Mouse (Mus musculus) midbrain, embryonic 16.5 days (tissue): Measurements from ENCODE around the gene Slc25a45. TPM values are rescaled to one million over a fixed set of nuclear protein-coding genes. Genes with fewer than 3 reads are reported as not detected.

ENCODE experiments used
- ATAC-seq: fragments of 200-750 bp; cut with Nextera tagmentation; 2 replicates; pipeline ENCODE4 v1.8.0; 2017; ENCODE audit warnings: moderate TSS enrichment
- H3K27ac ChIP-seq: fragments of 300-500 bp; sonication (generic); 2 replicates; pipeline ENCODE4 v1.5.1; 2014; ENCODE audit warnings: mild to moderate bottlenecking, low read length, mixed read lengths
- H3K27me3 ChIP-seq: fragments of 300-500 bp; sonication (generic); 2 replicates; pipeline ENCODE4 v1.6.1; 2014; ENCODE audit warnings: low read depth, low read length, mixed read lengths; ENCODE audit not compliant: control insufficient read depth, insufficient read depth
- H3K36me3 ChIP-seq: fragments of 300-500 bp; sonication (generic); 2 replicates; pipeline ENCODE4 v1.6.1; 2014; ENCODE audit warnings: mild to moderate bottlenecking, low read length, moderate library complexity, mixed read lengths; ENCODE audit not compliant: control insufficient read depth, insufficient read depth
- H3K4me1 ChIP-seq: fragments of 300-500 bp; sonication (generic); 2 replicates; pipeline ENCODE4 v1.6.1; 2014; ENCODE audit warnings: mild to moderate bottlenecking, low read length, mixed read lengths; ENCODE audit not compliant: control insufficient read depth, insufficient read depth
- H3K4me2 ChIP-seq: fragments of 300-500 bp; sonication (generic); 2 replicates; pipeline ENCODE4 v1.6.1; 2014; ENCODE audit warnings: mild to moderate bottlenecking, low read length, mixed read lengths
- H3K4me3 ChIP-seq: fragments of 300-500 bp; sonication (generic); 2 replicates; pipeline ENCODE4 v1.5.1; 2014; ENCODE audit warnings: low read depth, mild to moderate bottlenecking, low read length, moderate library complexity, mixed read lengths
- H3K9ac ChIP-seq: fragments of 300-500 bp; sonication (generic); 2 replicates; pipeline ENCODE4 v1.6.1; 2014; ENCODE audit warnings: low read depth, low read length, mixed read lengths
- H3K9me3 ChIP-seq: fragments of 300-500 bp; sonication (generic); replicated peaks from 2 replicates; pipeline ENCODE4 v1.6.1; 2014; ENCODE audit warnings: mild to moderate bottlenecking, low read length, mixed read lengths; ENCODE audit not compliant: control insufficient read depth, poor library complexity, severe bottlenecking
- WGBS: fragments of 180-500 bp; shearing (Covaris S2); extraction: QIAGEN DNeasy Blood & Tissue Kit; methylation state at CpG from one replicate; pipeline ENCODE4 v1.1.7; 2014; 5-methylcytosine and 5-hydroxymethylcytosine counted together
- polyA plus RNA-seq: library from polyadenylated mRNA; unstranded; fragments of >200 nt; fragmentation: Nextera tagmentation; extraction: Ambion mirVana; gene quantifications from 2 replicates; pipeline ENCODE4 v1.2.1, GENCODE M21; 2015

The Slc25a45 gene
- polyA plus RNA-seq, 1 experiment from 2014 or later, result 2.0 TPM

DNA sequence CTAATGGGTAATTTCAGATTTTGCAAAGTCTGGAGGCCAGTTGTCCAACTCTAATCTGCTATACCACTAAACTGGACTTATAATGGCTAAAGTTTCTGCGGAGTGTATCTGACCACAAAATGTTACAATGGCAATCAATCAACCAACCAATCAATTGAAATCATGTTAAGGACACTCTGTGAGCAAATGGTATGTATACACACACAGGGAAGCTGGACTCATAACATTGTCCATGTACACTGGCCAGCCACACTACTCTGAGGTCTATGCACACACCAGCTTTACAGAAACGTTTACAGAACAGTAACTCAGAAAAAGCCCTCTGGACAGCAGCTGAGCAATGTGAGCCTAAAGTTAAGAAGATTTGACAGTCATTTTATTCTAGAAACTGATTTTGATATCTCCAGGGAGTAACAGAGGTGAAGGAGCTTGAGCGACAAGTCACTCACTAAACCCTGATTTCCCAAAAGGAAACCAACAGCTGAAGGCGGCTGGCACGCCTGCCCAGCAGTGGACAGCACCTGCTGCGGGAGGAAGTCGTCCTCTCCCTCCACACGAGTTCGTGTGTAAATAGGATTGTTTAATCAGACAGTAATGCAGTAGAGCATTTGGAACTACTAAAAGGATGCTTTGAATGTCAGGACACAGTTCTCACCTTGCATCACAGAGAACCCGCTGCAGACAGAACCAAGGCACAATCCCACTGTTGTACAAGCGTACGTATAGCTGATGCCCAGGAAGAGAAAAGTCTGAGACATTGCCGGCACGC is 38.1 kb upstream of the Slc25a45 start:
- peaks cover 13% of the 10 kb centered on the region for H3K4me1 ChIP-seq
- ATAC-seq, result no peak
- no peak overlapping the region for H3K27ac ChIP-seq
- no peaks in the 10 kb centered on the region for H3K36me3 ChIP-seq
- no peaks in the 10 kb centered on the region for H3K9me3 ChIP-seq
- no peak overlapping the region for H3K4me3 ChIP-seq
- H3K9ac ChIP-seq, result no peak overlapping the region
- WGBS, result 72% methylated on average over 14 of the region's 14 CpGs
- H3K27me3 ChIP-seq, result no peaks in the 10 kb centered on the region
- no peak overlapping the region for H3K4me2 ChIP-seq

DNA sequence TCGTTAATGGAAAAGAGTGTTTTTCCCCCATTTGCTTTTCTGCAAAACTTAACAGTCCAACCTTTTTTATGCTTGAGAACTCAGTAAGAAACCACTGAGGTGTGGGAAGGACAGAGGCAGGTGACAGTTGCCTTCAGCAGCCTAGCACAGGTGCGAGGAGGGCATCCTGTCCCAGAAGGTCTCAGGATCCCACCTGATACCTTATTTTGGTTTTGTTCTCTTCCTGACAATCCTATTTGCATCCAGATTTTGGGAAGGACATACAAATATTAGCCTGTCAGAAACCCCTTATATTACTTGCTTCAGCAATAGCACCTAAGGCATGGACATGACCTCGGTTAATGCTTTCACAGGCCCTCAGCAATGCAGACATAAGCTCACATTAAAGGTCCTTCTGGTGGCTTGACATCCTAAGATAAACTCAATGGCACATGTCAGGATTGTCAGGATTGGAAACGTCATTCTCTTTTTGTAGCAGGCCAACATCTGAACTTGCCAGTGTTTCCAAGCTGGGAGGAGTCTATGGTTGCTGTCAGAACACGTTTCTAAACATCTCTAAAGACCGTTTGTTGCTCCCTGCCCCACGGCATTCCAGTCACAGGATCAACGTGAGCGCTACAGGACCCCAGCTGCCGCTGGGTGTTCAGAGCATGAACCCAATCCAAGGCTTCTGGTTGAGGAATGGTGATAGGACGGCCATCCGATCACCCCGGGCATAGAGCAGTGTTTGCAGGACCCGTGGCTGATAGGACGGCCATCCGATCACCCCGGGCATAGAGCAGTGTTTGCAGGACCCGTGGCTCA is 37.3 kb upstream of the Slc25a45 start:
- Histone ChIP-seq H3K4me1 (peaks cover 20% of the 10 kb centered on the region), H3K4me3 (no peak overlapping the region), H3K9ac (no peak overlapping the region), H3K27me3 (no peaks in the 10 kb centered on the region), H3K27ac (no peak overlapping the region), H3K36me3 (no peaks in the 10 kb centered on the region), H3K9me3 (no peaks in the 10 kb centered on the region), H3K4me2 (no peak overlapping the region)
- 76% methylated on average over 18 of the region's 18 CpGs for whole genome bisulfite sequencing
- ATAC-seq, result no peak

DNA sequence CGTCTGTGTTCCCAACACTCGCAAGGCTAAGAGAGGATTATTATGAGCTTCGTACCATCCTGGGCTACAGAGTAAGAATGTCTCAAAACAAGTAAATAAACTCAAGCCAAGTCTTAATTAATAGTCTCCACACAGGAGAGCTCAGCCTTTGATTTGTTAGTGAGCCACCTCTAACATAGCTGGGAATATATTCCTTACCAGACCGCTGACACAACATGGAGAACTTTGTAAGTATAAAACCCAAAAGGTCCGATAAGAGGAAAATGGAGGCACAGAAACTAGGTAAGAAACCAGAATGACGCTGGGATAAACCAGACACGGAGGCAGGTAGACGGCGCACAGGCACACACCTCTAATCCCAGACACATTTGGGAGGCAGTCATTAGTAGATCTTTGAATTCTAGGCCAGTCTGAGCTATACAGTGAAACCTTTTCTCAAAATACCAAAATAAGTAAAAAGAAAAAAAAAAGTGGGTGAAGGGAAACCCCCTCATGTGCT is 36.7 kb upstream of the Slc25a45 start:
- Histone ChIP-seq H3K27me3 (no peaks in the 10 kb centered on the region), H3K4me3 (no peak overlapping the region), H3K36me3 (no peaks in the 10 kb centered on the region), H3K9me3 (no peaks in the 10 kb centered on the region), H3K27ac (no peak overlapping the region), H3K4me1 (peaks cover 22% of the 10 kb centered on the region), H3K9ac (no peak overlapping the region), H3K4me2 (no peak overlapping the region)
- no peak for ATAC-seq
- 90% methylated on average over 9 of the region's 9 CpGs for WGBS

DNA sequence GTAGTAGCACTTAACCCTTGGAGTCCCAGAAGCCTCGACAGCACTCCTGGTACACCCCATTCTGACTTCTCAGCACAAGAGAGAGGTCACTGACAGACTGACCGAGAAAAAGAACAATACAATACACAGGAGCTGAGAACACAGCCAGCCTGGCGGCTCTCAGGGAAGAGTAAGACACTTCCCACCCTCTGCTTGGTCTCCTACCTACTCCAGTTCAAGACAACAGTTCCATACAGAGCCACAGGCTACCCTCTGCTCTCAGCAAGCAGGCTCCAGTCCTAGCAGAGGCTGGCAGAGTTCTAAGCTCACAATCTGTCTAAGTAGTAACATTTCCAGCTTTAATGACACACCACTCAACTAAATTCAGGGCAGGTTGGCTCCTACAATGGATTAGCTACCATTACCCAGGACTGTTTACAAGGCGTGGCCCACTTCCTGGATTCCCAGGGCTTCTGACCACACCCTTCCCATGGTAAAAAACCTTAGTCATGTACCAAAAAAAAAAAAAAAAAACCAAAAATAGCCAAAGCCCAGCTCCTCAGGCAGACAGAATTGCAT is 36.1 kb upstream of the Slc25a45 start:
- H3K4me2 ChIP-seq, result no peak overlapping the region
- no peak overlapping the region for H3K27ac ChIP-seq
- no peak overlapping the region for H3K9ac ChIP-seq
- no peaks in the 10 kb centered on the region for H3K9me3 ChIP-seq
- H3K36me3 ChIP-seq, result no peaks in the 10 kb centered on the region
- ATAC-seq, result no peak
- WGBS, result 58% methylated on average over 4 of the region's 4 CpGs
- peaks cover 25% of the 10 kb centered on the region for H3K4me1 ChIP-seq
- no peak overlapping the region for H3K4me3 ChIP-seq
- no peaks in the 10 kb centered on the region for H3K27me3 ChIP-seq

DNA sequence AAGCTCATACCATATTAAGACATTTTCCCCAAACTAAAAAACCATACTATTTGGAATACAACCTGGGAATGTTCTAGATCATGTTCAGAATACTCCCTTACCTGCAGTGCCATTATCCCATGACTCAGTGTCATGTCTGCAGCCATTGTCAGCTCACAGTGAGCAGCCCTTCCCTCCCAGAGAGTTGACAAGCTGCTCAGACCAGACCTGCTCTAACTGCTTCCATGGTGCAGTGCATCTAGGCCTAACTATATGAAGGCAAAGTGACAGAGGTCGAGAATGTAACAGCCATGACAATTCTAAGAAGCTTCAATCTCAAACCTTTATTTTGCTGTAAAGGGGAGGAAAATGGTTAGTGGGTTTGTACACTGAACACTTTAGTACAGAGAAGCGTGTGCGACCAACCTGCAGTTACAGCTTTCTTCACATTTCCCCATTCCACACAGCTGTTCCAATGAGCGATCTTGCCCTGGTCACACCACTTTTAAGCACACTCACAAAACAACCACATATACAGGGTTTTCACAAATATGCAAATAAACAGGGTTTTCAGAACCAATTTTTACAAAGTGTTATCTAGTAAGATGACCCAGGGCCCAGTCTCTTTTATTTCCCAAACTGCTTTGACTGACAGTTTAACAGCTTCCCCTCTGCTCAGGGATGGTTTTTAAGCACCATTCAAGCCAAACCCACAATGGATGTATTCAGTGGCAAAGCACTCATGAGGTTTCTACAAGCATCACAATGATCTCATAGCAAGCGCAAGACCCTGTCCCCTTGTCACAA is 35.4 kb upstream of the Slc25a45 start:
- Histone ChIP-seq H3K9me3 (no peaks in the 10 kb centered on the region), H3K27ac (no peak overlapping the region; the same call in 1 of the 2 replicates), H3K36me3 (no peaks in the 10 kb centered on the region), H3K4me3 (no peak overlapping the region), H3K4me2 (no peak overlapping the region), H3K27me3 (no peaks in the 10 kb centered on the region), H3K9ac (no peak overlapping the region), H3K4me1 (peaks cover 32% of the 10 kb centered on the region)
- WGBS, result 63% methylated on average over 5 of the region's 5 CpGs
- ATAC-seq, result no peak

DNA sequence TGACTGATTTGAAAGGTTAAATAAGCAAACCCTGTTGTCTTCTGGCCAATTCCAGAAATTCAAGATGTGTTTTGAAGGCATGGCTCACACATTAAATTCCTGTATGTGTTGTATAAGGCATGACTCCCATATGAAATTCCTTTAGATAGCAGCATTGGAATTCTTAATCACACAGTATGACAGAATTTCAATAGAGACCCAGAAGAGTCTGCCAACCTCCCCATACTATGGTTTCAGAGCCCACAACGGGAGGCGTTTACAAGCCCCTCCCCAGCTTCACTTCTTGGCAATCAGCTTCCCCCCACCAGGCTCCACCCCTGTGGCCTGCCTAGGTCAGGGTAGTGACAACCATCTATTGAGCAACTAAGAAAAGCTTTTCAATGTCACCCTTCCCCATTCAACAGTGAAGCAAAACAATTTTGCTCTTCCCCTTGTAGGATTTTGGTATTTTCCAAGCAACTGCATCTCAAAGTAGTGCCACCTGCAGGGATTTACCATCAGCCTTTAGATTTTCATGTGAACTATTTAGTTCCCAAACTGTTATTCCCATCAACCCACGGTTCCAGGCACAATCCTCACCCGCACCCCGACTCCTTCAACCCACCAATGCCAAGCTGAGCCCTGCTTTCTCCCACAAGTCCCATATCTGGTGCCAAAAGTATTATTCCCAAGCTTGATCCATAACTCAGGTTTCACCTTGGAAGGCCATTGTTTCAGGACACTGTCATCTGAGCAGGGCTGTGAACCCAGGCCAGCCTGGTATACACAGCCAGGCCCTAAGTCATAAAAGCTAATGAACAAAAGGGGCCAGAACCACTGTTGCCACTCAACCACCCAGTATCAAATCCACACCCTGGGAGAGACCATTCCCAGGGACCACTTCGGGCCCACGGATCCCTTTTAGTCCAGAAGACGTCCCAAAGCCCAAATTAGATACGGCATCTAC is 34.5 kb upstream of the Slc25a45 start:
- Histone ChIP-seq H3K4me1 (peaks cover 41% of the 10 kb centered on the region), H3K9ac (no peak overlapping the region), H3K27me3 (no peaks in the 10 kb centered on the region), H3K27ac (peak overlapping the region; percentile 52), H3K36me3 (no peaks in the 10 kb centered on the region), H3K4me2 (no peak overlapping the region), H3K4me3 (no peak overlapping the region), H3K9me3 (no peaks in the 10 kb centered on the region)
- no peak for ATAC-seq
- 70% methylated on average over 9 of the region's 9 CpGs for WGBS

DNA sequence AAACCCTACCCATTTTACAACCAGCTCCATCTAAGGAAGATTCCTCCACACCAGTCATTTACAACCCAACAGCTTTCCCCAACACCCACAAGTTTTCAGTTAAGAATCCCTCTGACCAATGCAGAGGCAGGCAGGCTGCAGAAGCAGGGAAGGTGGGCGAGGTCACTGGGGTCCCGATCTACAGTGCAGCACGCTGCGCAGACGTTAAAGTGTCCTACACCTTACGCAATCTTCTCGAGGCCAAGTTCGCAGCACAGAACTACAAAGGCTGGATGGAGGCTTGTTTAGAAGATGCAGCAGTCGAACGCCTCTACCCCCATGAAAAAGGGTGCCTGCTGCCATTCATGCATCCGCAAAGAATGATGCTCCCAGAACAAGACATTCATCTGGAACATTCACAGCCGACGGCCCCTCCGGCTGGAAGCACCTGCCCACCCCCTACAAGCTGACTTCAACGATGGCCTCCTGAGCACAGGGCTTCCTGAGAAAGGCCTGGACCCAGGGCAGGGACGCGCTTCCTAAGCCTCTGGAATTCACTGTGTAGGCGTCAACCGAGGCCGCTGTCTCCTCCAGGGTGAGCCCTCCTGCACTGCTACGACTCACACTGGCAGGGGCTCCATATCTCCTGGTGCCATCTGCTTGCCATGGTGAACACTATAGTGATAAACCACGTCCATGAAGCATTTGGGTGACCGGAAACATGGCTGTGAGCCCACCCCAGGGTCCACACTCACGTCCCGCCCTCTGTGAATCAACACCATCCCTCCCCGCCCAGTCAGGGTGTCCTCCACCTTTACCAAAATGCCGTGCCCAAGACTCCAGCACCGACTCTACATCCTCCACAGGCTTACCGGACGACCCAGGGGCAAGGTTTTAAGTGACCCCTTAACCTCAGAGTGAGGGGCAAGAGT is 33.6 kb upstream of the Slc25a45 start:
- no peak overlapping the region for H3K4me3 ChIP-seq
- WGBS, result 87% methylated on average over 30 of the region's 30 CpGs
- no peaks in the 10 kb centered on the region for H3K36me3 ChIP-seq
- H3K4me2 ChIP-seq, result no peak overlapping the region
- no peak overlapping the region for H3K27ac ChIP-seq
- no peak overlapping the region for H3K9ac ChIP-seq
- ATAC-seq, result no peak
- H3K4me1 ChIP-seq, result peaks cover 50% of the 10 kb centered on the region
- no peaks in the 10 kb centered on the region for H3K27me3 ChIP-seq
- H3K9me3 ChIP-seq, result no peaks in the 10 kb centered on the region
